Mouse (Mus musculus): ENCODE results near the gene Bpifa6.
"Not testable (repeated sequence)": the region's sequence is repeated elsewhere in the genome, so short reads cannot be mapped to it uniquely, and the experiment has no call there.

Bpifa6 gene

DNA sequence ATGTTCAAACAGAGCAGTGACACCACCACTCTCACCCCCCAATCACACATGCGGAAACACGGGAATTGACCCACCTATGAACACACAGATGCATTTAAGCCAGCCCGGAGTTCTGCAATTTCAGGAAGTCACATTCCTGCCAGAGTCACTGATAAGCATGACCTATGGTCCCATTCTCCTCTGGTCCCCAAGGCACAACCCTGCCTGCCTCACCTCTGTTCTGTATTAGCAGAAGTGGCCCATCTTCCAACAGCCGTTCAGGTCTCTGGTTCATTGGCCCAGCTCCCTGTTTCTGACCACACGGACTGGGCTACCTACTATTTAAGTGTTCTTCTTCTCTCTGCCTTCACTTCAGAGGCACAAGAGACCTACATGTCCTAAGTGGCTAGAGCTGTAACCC is at the start of gene Bpifa6:
Gene Bpifa6, plus strand, starts transcription at position 364 of the 400 bp plus-strand sequence.
- DNase-seq = no peak

DNA sequence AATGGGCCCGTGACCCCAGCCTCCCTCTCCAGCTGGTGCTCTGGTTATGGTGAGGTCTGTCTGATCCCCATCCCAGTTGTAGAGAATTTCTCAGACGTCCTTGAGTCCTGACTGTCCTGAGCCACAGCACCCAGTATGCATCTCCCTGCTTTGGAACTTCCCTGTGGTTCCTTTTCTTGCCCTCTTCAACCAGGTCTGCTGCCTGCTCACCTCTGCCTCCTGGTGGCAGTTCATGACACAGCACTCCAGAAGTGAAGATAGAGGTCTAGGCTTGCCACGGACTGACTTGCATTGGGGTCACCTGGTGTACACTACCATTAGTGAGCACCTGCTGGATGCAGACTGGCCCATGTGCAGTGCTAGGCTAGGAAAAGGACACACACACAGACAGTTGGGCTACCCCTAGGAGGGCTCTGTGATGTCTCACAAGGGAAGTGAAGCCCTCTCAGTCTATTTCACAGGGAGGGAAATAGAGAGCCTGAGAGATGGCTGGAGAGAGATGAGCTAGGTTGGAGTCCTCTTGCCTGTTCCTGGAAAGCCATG is 44.8 kb upstream of the Bpifa6 start:
- peak; percentile 49 for DNase-seq

DNA sequence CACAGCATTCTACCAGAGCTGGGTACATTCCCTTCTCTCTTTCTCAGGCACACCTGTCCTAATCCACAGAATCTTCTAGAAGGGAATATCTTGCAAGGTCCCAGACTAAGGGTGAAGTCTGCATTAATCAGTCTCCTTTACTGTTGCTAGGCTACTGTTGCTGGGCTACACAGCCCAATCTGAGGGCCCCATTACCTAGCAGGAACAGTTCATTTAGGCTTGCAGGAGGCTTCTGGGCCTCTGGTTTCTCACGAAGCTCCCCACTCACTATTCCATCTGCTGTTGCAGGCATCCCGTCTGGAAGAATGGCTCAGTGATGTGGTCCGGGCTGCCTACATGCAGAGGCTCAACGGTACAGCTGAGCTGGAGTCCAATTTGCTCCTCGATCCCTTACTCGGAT is 43.6 kb upstream of the Bpifa6 start:
- DNase-seq = no peak

DNA sequence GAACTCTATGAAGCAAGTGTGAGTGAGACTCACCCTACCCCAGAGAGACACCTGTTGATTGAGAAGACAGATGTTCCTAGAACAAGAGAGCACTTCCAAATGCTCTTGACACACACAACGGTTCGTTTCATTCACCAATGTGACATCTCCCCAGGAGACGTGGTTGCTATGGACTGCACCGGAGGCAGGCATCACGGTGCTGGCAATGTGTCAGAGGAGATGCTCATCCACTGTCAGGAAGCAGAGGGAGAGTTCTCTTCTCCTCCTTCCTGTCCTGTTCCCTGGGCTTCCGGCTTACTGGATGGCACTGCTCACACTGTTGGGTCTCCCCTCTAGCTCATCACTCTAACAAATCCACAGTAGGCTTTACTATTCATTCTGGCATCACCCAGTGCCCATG is 41.4 kb upstream of the Bpifa6 start:
- DNase-seq = no peak

DNA sequence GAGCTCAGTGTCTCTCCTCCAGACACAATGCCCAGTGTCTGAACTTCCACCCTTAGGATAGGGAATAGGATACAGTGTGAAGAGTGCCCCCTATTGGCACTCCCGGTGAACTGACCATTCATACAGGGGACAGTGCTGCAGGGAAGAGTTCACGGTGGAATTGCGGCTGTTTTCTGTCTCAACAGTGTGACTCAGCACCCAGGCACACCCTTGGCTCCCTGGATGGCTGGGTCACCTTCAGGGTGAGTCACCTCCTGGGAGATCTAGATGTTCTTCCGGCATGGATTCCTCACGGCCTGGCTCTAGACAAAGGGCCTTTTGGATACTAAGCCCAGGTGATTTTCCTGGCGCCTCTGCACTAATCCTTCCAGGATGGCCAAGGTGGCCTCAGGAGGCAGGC is 39.4 kb upstream of the Bpifa6 start:
- no peak for DNase-seq

DNA sequence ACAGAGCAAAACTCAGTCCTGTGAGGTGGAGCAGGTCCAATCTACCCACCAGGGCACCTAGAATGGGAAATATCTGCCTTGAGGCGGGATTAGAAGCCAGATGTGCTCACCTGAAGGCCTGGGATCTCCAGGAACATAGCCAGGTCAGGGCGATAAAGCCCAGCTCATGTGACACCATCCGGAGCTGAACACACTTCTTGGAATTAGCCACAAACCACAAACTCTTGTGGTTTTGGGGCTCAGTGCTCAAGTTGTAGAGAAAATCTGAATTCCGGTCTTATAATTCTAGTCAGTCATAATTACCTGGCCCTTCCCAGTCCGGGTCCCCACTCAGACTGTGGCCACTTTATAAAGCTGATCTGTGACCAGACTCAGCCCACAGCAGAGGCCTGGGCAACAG is 36.9 kb upstream of the Bpifa6 start, which contains the start of gene Bpifb4:
Gene Bpifb4, plus strand, starts transcription at position 370 of the 400 bp plus-strand sequence.
- DNase-seq = no peak

DNA sequence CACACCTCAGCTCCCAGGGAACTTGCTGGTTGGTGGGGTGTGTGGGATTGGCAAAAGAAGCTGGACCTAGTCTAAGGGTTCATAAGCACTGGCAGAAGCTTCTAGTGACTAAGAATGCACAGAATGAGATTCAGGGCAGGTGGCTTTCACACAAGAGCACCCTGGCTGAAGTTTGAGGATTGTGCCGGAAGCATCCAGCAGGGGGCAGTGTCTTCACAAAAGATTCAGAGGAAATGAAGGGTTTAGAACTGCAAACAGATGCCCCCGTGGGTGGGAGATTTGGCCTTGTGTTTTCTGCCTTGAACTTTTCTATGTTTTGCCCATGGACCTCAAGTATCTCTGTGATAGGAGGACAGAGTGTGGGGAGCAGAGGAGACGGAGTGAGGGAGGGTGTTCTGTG is 31.2 kb upstream of the Bpifa6 start:
- peak; percentile 52 for DNase-seq

DNA sequence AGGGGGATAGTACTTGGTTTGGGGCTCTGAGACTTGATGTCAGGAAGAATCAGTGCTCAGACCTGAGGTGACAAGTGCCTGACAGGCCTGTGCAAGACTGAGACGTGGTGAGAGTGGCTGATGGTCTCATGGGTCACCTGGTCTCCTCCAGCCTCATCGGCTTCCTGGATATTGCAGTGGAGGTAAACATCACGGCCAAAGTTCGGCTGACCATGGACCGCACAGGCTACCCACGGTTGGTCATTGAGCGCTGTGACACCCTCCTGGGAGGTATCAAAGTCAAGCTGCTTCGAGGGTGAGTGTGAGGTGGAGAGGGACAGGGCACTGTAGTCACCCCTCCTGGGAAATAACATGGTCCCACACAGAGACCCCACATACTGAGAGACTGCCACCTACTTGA is 30.2 kb upstream of the Bpifa6 start:
- no peak for DNase-seq

DNA sequence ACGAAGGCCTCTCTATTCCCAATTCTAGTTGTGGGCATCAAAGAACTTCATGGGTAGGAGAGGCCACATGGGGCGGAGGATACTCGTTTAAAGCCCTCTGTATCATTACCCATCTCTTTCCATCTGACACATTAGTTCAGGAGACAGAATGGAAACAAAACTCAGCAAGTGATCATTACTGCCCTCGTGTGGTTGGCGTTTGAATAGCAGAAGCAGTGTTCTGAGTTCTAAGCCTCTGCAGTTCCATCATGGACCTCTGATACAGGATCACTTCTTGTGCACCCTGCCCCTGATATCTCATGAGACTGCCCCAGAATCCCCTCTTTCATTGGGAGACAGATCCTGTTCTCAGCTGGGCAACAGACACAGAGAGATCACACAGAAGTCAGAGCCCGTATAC is 21.8 kb upstream of the Bpifa6 start:
- peak; percentile 55 for DNase-seq

DNA sequence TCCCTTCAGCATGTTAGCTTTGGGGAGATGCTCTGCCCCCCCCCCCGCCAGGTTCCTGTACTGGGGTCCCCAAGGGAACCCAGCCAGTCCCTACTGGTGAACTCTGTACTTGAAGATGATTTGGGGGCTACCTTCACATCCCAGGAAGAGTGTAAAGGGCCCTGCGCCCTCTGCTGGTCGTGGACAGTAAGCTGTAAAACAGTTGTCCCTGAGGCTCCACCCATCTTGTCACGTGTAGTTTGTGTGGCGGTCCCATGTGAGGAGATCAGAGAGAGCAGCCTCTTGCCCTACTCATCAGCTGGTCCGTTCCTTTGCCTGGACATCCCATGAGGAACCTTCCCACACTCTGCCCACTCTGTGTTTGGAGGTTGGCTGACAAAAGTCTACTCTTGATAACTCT is 20.9 kb upstream of the Bpifa6 start:
- DNase-seq = peak; percentile 48

DNA sequence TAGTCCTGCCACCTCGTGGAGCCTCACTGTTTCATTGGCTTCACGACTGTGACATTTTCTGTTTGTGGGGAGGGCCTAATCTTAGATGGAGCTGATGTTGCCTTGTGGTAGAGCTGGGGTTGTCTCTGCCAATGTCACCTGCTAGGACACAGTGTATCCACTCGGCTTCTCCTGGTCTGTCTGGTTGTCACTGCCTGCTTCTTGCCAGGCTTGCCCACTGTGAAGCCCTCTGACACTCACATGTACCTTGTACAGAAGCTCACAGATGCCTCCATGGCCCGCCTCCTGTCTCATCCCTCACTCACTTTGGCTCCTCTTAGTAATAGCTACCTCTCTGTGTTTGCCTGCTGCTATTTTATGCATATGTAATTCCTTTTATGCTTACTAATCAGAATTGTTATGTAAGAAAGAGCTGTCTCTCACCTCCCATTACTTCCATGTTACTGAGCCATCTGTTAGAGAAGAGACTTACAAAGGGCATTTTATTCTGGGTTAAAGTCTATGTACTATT is 11.9 kb upstream of the Bpifa6 start:
- DNase-seq = no peak

DNA sequence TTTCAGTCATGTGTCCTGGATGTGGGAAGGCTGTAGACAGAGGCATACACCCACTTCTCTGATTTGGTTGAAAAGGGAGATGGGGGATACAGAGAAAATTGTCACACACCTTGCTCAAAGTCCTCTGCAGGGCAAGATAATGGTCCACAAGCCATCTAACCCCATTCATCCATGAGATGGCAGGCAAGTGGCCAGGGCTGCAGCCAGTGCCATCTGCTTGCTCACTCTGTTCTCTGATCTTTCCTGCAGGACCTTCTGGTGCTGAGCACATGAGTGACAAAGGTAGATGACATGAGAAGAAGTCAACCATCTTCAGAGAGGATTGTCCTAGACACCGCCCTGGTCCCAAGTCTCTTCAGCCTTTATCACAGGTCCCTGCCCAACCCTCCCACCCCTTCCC is 11.4 kb upstream of the Bpifa6 start:
- no peak for DNase-seq

DNA sequence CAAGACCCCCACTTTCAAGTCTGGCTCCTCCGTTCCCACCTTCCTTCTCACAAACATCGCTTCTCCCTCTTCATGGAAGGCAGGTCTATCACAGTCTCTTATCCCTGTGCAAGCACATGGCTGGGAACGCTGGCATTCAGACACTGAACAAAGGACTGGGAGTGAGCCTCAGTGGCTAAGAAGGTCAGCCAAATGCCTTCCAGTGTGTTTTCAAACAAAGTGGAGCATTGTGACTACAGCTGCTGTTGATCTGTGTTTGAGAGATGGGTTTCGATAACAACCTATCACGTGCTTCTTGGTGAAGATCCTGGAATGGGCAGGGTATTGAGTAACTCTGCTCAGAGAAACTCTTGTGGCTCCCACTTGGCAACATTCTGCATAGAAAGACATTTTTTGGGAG is 4.5 kb upstream of the Bpifa6 start:
- no peak for DNase-seq

DNA sequence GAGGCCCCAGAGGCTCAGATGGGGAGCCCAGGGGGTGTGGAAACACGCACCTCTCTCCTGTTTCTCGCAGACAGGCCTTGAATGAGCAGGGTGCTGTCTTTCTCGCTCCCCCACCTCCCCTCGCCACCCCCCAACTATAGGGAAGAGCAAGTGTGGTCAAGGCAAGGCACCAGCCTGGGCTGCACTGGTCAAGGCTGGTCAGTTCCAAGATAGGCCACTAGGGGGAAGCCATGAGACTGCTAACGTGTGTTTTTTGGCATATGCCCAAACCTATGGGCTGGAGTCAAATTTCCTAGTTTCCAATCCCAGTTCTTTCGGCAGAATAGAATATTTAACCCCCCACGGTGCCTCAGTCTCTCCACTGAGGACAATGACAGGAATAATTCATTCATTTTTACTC is 21.0 kb downstream of the Bpifa6 start:
- DNase-seq = peak; percentile 50

DNA sequence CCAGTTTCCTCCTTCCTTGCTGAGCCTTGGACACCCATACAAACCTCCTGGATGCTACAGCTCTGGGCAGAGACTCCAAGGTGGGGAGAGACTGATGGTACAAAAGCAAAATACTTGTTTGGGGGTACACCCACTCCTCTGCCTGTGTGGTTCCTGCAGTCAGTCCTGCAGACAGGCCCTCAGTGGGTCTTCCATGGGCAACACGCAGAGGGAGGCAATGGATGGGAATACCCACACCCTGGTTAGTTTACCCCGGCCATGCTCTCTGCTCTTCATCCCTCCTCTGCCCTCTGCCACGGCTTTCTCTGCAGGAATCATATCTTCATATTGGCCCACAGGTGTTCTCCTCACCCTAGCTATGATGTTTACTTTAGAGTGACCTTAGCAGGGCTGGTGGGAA is 25.8 kb downstream of the Bpifa6 start:
- DNase-seq = no peak

DNA sequence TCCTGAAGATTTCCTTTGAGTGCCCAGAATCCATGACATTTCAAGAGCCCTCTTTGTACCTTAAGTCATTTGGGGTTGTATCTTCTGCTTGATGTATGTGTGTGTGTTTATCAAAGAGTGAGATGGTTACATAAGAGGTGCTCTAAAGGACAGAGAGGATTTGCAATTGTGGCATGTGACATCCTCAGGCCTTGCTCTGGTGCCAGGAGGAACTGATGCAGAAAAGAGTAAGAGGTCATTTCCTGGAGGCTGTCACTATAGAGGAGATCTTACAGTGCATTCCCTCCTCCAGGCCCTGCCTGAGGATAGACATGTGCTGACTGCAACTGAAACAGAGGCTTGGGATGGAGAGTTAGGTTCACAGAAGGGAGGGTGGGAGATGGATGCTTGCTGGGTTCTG is 26.3 kb downstream of the Bpifa6 start:
- no peak for DNase-seq

DNA sequence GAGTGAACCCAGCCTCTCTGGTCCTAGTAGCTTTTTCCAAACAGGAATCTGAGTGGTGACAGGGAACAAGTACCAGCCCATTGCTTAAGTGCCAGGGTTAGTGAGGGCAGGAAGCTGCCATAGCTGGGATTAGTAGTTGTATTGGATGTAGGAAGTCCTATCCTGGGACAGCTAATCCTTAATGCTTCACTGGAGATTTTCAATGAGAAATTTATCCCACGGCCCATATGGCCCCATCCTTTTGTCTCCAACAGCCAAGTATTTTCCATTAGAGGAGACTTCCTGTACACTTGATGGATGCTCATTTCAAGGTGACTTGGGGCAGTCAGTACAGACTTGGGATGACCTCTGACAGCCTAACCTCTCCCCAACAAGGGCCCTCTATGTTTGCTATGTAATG is 29.7 kb downstream of the Bpifa6 start:
- no peak for DNase-seq

DNA sequence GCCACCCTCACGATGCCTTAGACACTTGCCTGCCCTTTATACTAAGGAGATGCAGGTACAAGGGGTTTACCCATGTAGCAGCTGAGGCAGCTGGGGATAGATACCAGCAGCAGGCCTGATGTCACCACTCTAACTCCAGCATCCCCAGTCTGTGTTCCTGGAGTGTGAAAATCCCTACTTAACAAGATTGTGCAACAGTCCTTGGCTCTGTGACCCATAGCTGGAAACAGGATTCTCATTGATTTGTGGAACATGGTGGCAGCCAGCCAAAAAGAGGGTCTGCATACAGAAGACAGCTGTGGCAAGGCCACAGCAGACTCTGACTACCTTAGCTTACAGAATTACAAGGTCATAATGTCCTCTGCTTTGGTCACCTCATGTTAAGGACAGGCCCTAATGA is 30.3 kb downstream of the Bpifa6 start:
- no peak for DNase-seq

DNA sequence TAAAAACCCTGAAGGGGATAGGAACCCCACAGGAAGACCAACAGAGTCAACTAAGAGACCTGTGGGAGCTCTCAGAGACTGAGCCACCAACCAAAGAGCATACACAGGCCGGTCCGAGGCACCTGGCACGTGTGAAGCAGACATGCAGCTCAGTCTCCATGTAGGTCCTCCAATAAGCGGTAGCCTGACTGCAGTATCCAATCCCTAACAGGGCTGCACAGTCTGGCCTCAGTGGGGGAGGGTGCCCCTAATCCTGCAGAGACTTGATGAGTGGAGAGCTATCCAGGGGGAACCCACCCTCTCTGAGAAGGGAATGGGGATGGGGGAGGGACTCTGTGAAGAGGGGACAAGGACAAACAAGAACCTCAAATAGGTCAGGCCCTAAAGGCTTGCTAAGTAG is 31.0 kb downstream of the Bpifa6 start:
- no peak for DNase-seq

DNA sequence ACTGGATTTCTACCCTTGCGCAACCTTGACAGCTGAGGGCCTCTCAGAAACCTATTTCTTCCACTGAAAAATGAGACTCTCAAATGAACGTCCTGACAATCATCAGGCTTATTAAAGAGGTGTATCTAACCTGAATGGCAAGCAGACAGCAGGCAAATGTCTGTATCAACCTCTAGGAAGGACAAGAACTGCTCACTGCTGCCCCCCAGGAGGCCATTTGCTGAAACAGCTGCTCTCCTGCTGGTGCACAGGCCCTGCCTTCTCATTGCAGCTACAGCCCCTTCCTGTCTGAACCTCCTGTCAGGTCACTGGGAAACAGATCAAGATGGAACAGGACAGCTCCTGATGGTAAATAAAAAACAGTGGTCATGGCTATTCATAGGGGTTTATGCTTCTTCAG is 31.6 kb downstream of the Bpifa6 start:
- DNase-seq = no peak

DNA sequence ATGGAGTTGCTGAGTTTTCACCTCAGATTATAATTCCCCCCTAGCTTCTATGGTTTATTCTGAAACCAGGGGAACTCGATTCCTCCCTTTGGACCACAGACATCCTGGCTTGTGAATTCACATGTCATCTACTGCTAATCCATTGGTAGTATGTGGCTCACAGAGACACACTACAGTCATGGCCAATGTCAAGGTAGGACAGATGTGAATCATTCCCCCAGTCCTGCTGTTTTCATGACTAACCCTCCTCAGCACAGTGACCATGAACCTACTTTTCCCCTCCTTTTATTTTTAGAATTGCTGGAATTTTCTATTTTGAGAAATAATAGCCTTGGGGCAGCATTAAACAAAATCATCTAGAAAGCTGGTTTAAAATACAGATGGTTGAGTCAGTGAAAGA is 32.6 kb downstream of the Bpifa6 start:
- DNase-seq = no peak

DNA sequence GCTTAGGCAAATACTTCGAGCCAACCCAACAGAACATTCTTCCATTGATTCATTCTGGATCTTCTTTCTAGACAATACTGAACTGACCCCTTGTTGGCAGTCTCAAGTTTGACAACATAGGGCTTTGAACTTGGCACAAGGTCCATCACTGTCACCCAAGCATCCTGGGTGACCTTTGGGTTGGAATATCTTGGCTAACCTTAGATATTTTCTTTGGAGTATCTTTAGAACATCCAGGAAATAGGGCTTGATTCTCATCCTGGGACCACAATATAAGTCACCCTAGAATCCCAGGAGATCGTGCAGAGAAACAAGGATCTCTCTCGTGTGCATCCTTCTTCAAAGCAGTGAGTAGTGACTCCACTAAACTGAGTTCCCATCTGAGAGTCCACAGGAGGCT is 33.2 kb downstream of the Bpifa6 start, which contains the start of gene Bpifa2:
Gene Bpifa2, plus strand, starts transcription at position 301 of the 400 bp plus-strand sequence.
- DNase-seq = no peak

DNA sequence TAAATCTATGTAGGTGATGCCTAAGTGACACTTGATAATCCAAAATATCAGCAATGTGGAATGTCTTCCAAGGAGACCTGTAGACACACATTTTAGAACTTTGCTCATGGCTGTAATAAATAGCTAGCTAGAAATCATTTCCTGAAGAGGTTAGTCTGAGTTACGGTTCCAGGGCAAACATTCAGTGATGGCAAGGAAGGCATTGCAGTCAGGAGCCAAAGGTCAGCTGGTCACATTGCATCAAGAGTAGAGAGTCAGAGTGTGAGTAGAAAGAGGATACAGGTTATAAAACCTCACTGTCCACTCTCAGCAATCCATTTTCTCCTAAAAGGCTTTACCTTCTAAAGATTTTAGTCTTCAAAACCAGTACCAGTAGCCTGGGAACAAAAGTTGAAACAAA is 43.2 kb downstream of the Bpifa6 start:
- no peak for DNase-seq

DNA sequence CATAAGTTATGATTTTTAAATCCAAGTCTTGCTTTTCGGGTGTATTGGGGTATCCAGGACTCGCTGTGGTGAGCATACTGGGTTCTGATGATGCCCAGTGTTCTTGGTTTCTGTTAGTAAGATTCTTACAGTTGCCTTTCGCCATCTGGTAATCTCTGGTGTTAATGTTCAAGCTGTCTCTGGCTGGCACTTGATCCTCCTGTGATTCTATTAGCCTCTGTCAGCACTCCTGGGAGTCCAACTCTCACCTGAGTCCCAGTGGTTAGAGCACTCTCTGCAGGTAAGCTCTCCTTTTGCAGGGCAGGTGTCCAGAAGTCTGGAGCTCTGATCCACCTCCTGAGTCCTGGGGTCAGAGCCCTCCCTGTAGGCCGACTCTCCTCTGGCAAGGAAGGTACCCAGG is 49.9 kb downstream of the Bpifa6 start:
- not testable (repeated sequence) for DNase-seq

DNA sequence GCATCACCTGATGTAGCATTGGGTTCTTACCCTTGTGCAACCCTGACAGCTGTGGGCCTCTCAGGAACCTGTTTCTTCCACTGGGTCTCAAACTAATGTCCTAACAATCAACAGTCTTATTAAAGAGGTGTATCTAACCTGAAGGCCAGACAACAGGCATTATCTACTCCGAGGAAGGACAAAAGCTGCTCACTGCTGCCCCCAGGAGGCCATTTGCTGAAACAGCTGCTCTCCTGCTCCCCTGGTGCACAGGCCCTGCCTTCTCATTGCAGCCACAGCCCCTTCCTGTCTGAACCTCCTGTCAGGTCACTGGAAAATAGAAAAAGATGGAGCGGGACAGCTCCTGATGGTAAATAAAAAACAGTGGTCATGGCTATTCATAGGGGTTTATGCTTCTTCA is 64.2 kb downstream of the Bpifa6 start:
- DNase-seq = peak; percentile 20

DNA sequence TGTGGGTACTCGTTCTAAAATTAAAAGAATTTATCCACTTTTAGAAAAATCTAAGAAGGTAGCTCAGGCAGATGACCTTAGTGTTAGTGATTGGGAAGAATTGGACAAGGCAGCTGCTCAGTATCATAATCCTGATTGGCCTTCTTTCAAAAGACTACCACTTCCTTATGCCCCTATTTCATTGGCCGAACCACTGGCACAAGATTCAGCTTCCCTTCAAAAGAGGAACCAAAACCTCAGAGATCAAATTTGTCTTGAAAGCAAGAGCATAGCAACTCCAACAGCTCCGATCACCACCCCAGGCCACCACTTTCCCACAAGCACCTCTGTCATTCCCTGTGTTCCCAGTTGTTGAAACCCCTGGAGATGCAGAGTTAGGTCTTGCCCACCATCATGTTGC is 70.0 kb downstream of the Bpifa6 start:
- no peak for DNase-seq
